Mouse (Mus musculus) limb, embryonic 11.5 days (tissue): ENCODE data around the gene Efcab6. TPM values are rescaled to one million over a fixed set of nuclear protein-coding genes. Genes with fewer than 3 reads are reported as not detected.

Experiments used
- ATAC-seq: fragments of 200-750 bp; cut with Nextera tagmentation; 2 replicates; pipeline ENCODE4 v1.8.0; 2017; ENCODE audit warnings: low read depth; ENCODE audit not compliant: insufficient number of reproducible peaks, low FRiP score, low TSS enrichment
- DNase-seq: peaks from one replicate; pipeline ENCODE4 v3.0.0-alpha.2; 2015; ENCODE audit warnings: low spot score
- H3K27ac ChIP-seq: fragments of 300-500 bp; sonication (generic); replicated peaks from 2 replicates; pipeline ENCODE4 v1.5.1; 2014; ENCODE audit warnings: low read depth, mild to moderate bottlenecking, low read length
- H3K27me3 ChIP-seq: fragments of 300-500 bp; sonication (generic); 2 replicates; pipeline ENCODE4 v1.6.1; 2014; ENCODE audit warnings: mild to moderate bottlenecking, low read length, mixed read lengths; ENCODE audit not compliant: control insufficient read depth, insufficient read depth
- H3K36me3 ChIP-seq: fragments of 300-500 bp; sonication (generic); 2 replicates; pipeline ENCODE4 v1.6.1; 2014; ENCODE audit warnings: mild to moderate bottlenecking, low read length, moderate library complexity, mixed read lengths; ENCODE audit not compliant: control insufficient read depth, insufficient read depth
- H3K4me1 ChIP-seq: fragments of 300-500 bp; sonication (generic); 2 replicates; pipeline ENCODE4 v1.6.1; 2014; ENCODE audit warnings: low read length, mixed read lengths; ENCODE audit not compliant: control insufficient read depth, insufficient read depth
- H3K4me2 ChIP-seq: fragments of 300-500 bp; sonication (generic); 2 replicates; pipeline ENCODE4 v1.6.1; 2014; ENCODE audit warnings: low read depth, mild to moderate bottlenecking, moderate library complexity; ENCODE audit not compliant: severe bottlenecking
- H3K4me3 ChIP-seq: fragments of 300-500 bp; sonication (generic); 2 replicates; pipeline ENCODE4 v1.5.1; 2014; ENCODE audit warnings: low read depth, low read length
- H3K9ac ChIP-seq: fragments of 300-500 bp; sonication (generic); 2 replicates; pipeline ENCODE4 v1.6.1; 2014; ENCODE audit warnings: mild to moderate bottlenecking, low read length
- H3K9me3 ChIP-seq: fragments of 300-500 bp; sonication (generic); 2 replicates; pipeline ENCODE4 v1.6.1; 2016; ENCODE audit warnings: low read length; ENCODE audit not compliant: control insufficient read depth
- WGBS: fragments of 180-500 bp; shearing (Covaris S2); extraction: QIAGEN DNeasy Blood & Tissue Kit; methylation state at CpG from one replicate; pipeline ENCODE4 v1.1.7; 2014; 5-methylcytosine and 5-hydroxymethylcytosine counted together
- polyA plus RNA-seq: library from polyadenylated mRNA; unstranded; fragments of >200 nt; fragmentation: Nextera tagmentation; extraction: Ambion mirVana; gene quantifications from 2 replicates; pipeline ENCODE4 v1.2.1, GENCODE M21; 2014

The Efcab6 gene
- polyA plus RNA-seq, 1 experiment from 2014 or later = not detected

DNA sequence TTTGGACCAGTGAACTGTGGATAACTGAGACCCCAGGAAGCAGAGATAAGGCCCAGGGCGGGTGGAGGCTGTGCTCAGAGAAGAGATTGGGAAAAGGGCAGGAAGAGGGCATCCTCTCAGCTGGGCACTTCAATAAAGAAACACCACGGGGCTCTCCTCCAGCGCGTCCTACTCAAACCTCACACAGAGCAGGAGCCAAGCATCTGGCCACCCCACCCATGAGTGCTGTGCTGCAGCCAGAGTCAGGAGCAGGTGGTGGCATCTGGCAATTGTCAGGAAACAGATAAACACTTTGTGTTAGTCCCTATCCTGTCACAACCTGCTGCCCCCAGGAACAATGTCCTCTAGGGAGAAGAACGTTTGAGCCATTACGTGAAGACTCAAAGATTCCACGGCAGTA, 77.1 kb downstream of the Efcab6 start:
- H3K4me3 ChIP-seq = no peak overlapping the region
- no peaks in the 10 kb centered on the region; the same call in 1 of the 2 replicates for H3K4me1 ChIP-seq
- DNase-seq = no peak
- no peak overlapping the region for H3K27ac ChIP-seq
- H3K4me2 ChIP-seq = no peak overlapping the region
- no peaks in the 10 kb centered on the region for H3K36me3 ChIP-seq
- WGBS = 50% methylated on average over 7 of the region's 7 CpGs
- ATAC-seq = no peak
- no peak overlapping the region for H3K9ac ChIP-seq
- H3K9me3 ChIP-seq = no peaks in the 10 kb centered on the region
- H3K27me3 ChIP-seq = peaks cover 4% of the 10 kb centered on the region; the same call in 1 of the 2 replicates

DNA sequence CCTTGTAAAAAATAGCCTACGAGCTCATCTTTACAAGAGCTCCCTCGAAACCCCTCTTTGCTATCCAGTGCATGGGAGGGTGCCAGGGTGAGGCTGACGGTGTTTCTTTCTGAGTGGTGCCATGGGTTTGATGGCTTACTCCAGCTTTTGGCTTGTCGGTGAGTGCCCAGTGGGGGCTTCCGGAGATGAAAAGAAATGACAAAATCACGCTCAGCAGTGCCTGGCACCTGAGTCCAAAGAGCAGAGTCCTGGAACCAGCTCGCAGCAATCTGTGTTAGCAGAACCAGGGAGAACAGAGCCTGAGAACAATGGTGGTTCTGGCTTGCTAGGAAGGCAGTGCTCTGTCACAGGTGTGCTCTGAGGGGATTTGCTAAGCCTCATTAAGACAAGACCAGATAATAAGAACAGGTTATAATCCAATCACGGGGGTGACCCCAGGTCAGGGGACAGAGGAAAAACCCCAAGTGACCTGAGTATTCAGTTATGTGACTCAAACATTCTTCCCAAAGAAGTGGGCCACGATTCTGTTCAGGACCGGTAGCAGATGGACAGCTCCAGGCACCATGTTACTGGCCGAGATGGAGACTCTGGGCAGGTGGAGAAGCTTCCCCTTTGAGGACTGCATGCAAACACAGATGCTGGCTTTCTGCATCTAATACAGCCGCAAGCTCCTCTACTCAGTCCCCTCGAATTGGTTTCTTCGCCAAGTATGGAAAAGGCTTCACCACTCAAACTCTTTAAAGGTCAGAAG, 82.8 kb downstream of the Efcab6 start:
- H3K4me1 ChIP-seq = no peaks in the 10 kb centered on the region
- ATAC-seq = no peak
- H3K4me3 ChIP-seq = no peak overlapping the region
- H3K9ac ChIP-seq = no peak overlapping the region
- no peaks in the 10 kb centered on the region for H3K36me3 ChIP-seq
- H3K27ac ChIP-seq = no peak overlapping the region
- peak; percentile 69 for DNase-seq
- no peaks in the 10 kb centered on the region for H3K9me3 ChIP-seq
- H3K27me3 ChIP-seq = no peaks in the 10 kb centered on the region; the same call in 1 of the 2 replicates
- WGBS = 68% methylated on average over 14 of the region's 14 CpGs
- no peak overlapping the region for H3K4me2 ChIP-seq

DNA sequence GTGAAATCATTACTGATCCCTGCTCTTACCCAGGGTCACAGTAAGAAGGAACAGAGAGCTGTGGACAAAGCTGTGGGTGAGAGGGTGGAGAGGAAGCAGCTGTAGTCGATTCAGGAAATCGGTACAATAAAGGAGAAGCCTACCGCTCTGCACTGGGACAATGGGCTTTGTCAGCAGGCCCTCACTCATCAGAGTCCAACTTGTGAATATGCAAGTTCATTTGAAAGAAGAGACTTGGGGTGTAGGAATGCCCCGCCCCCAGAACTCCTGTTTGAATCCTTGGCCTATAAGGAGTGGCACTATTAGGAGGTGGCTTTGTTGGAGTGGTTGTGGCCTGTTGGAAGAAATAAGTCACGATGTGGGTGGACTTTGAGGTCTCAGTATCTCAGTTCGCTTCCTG, 86.3 kb downstream of the Efcab6 start:
- Histone ChIP-seq H3K4me2 (no peak overlapping the region), H3K27ac (no peak overlapping the region), H3K4me1 (peaks cover 7% of the 10 kb centered on the region; the same call in 1 of the 2 replicates), H3K4me3 (no peak overlapping the region), H3K27me3 (peaks cover 6% of the 10 kb centered on the region), H3K36me3 (no peaks in the 10 kb centered on the region), H3K9ac (no peak overlapping the region), H3K9me3 (no peaks in the 10 kb centered on the region)
- ATAC-seq = no peak
- WGBS = 83% methylated on average over 6 of the region's 6 CpGs
- DNase-seq = no peak

DNA sequence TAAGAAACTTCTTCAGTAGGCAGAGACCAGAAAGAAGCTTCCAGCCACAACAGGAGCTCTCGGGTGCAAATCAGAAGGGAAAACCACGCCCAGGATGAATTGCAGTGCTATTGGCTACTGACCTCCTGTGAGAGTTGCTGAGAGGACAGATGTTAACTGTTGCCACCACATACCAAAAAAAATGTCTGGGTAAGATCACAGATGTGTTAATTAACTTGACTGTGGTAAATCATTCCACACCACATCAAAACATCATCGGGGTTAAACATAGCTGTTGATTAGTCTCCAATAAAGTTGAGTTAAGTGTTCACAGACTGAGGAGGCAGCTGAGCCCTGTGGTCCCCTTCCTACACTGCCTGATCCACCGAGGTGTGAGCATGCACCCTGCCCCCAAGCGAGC, 88.1 kb downstream of the Efcab6 start:
- Histone ChIP-seq H3K4me1 (peaks cover 7% of the 10 kb centered on the region; the same call in 1 of the 2 replicates), H3K27ac (no peak overlapping the region), H3K27me3 (peaks cover 12% of the 10 kb centered on the region), H3K9me3 (no peaks in the 10 kb centered on the region), H3K4me2 (no peak overlapping the region), H3K4me3 (no peak overlapping the region), H3K36me3 (no peaks in the 10 kb centered on the region), H3K9ac (no peak overlapping the region)
- DNase-seq (peak; percentile 49), ATAC-seq (no peak)
- 2% methylated on average over 5 of the region's 5 CpGs for WGBS

DNA sequence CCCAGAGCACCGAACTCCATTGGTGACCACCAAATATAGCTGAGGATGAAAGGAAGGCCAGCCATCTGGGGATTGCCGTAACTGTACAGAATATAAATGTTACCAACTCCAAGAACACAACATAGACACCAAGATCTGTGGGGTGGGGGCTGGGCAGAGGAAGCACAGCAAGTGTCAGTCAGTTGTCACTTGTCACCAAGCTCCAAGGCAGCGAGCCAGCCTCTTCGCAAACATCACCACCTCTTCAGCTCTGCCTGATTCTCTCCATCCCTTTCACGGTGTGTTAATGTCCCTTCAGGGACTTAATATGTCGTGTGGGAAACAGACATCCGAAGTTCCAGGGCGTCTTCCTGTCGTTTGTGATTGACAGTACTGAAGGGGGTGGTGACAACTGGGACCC, 93.0 kb downstream of the Efcab6 start:
- no peak overlapping the region for H3K9ac ChIP-seq
- H3K4me3 ChIP-seq = no peak overlapping the region
- H3K27me3 ChIP-seq = peaks cover 16% of the 10 kb centered on the region
- no peaks in the 10 kb centered on the region for H3K9me3 ChIP-seq
- 76% methylated on average over 9 of the region's 9 CpGs for WGBS
- ATAC-seq = no peak
- no peak overlapping the region for H3K27ac ChIP-seq
- H3K4me1 ChIP-seq = peaks cover 5% of the 10 kb centered on the region; the same call in 1 of the 2 replicates
- DNase-seq = no peak
- H3K36me3 ChIP-seq = no peaks in the 10 kb centered on the region
- H3K4me2 ChIP-seq = no peak overlapping the region

DNA sequence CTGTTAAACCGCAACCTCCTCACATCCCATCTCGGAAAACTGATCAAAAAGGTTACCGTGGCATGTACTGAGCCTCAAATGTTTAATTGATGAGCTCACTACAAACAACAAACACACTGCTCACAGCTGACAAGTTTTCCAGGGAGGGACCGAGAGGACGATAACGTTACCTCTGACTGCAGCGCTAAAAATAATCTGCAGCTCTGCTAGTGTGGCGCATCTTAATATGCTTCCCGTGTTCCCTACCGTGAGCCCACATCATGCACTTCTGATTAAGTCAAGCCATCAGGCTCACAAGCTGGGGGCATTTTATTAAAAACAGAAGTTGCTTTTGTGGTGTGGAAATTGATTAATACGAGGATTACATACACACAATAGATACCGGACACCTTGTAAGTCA, 97.4 kb downstream of the Efcab6 start:
- Histone ChIP-seq H3K27me3 (peaks cover 4% of the 10 kb centered on the region; the same call in 1 of the 2 replicates), H3K36me3 (no peaks in the 10 kb centered on the region)
- DNase-seq = no peak

DNA sequence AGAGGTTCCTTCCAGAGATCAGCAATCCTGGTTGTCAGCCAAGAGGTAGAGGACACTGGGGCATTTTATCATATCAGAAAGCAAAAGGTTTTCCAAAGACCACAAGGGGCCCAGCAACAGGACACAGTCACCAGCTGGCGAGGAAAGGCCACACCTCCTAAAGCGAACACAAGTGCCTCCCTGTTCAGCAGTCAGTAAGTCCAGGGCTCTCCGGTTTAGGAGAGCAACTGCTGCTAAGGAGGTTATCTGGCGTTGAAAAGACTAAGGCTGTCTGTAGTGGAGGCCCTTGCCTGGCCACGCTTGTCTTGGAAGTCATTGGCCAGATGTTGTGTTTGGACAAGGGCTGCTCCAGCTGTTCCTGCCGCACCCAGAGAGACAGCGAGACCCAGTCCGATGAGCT, 100.1 kb downstream of the Efcab6 start:
- 69% methylated on average over 8 of the region's 8 CpGs for WGBS
- H3K4me1 ChIP-seq = peaks cover 3% of the 10 kb centered on the region; the same call in 1 of the 2 replicates
- H3K9ac ChIP-seq = no peak overlapping the region
- no peak overlapping the region for H3K4me2 ChIP-seq
- no peaks in the 10 kb centered on the region for H3K27me3 ChIP-seq
- ATAC-seq (no peak), DNase-seq (no peak)
- H3K27ac ChIP-seq = no peak overlapping the region
- H3K9me3 ChIP-seq = no peaks in the 10 kb centered on the region
- H3K36me3 ChIP-seq = no peaks in the 10 kb centered on the region
- no peak overlapping the region for H3K4me3 ChIP-seq

More for the DNA sequence above, 97.4 kb downstream of the Efcab6 start:
- no peak overlapping the region for H3K4me3 ChIP-seq
- ATAC-seq = no peak
- 70% methylated on average over 12 of the region's 12 CpGs for WGBS
- no peaks in the 10 kb centered on the region for H3K4me1 ChIP-seq
- no peak overlapping the region for H3K27ac ChIP-seq
- no peak overlapping the region for H3K9ac ChIP-seq
- no peak overlapping the region for H3K4me2 ChIP-seq
- H3K9me3 ChIP-seq = no peaks in the 10 kb centered on the region

DNA sequence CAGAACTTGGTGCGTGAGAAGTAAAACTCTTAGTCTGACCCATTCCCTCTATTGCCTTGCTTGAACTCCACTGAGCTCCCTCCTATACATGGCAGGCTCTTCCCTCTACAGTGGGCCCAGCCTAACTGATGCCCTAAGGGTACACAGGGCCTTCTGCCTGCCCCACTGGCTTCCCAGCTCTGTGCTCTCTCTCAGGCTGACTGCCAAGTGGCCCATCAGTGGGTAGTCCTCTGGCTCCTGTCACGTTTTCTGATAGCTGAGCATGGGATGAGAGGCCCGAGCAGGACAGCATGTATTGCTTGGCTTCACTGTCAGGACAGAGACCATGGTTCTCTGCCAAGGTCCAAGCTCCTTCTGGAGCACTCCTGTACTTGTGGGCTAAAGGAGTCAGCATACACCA, 106.8 kb downstream of the Efcab6 start:
- Histone ChIP-seq H3K4me2 (no peak overlapping the region), H3K4me1 (peaks cover 3% of the 10 kb centered on the region; the same call in 1 of the 2 replicates), H3K36me3 (no peaks in the 10 kb centered on the region), H3K9ac (no peak overlapping the region), H3K4me3 (no peak overlapping the region), H3K27ac (no peak overlapping the region), H3K9me3 (no peaks in the 10 kb centered on the region), H3K27me3 (no peaks in the 10 kb centered on the region)
- DNase-seq = no peak
- WGBS = 68% methylated on average over 3 of the region's 3 CpGs
- ATAC-seq = no peak
